Mouse (Mus musculus): ENCODE results near the gene Hnrnpr. TPM values are rescaled to one million over a fixed set of nuclear protein-coding genes. Genes with fewer than 3 reads are reported as not detected.

The Hnrnpr gene
- total RNA-seq, 1 experiment: 73.4 TPM

DNA sequence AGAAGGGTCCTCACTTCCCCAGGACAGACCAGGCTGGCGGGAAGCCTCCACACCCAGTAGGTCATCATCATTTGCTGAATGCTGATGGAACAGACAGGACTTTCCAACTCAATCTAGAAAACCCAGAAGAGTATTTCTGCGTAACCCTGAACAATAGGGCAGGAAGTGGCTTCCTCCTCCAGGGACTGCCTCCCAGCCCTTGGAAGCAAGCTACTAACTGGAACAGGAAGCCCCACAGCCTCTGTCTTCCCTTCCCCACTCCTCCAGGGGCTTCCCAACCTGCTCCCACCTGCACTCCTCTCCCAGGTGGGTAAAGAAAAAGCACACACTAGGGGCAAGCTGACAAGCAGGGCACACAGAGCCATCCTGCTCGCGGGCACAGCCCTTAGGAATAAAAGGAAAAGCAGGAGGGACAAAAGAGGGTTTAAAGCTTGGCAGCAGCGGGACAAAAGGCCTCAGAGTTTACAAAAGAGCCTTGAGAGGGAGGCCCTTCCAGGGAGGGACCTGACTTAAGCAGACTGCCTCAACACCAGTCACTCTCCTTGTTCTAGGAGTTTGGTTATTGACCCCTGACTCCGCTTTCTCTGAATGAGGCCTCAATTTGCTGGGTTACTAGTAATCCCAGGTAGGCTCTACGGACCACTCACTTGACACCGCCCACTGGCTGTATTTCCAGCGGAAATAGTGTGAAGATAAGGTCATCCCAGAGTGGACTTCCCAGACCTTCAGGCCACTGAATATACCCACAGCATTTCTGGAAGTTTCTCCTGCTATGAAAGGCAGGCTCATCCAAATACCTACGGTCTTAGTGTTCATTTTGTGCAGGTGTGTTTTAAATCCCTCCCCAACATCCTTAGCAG, 27.9 kb upstream of the Hnrnpr start:
- no peaks in the 10 kb centered on the region for H3K36me3 ChIP-seq (ENCODE audit: control insufficient read depth, insufficient read depth, low read length, poor library complexity, severe bottlenecking)
- no peak for DNase-seq (ENCODE audit: low read depth, low spot score)
- TF ChIP-seq CHD2 (IDR thresholded peaks at IDR 0.05; ENCODE audit: low read depth, low read length): no peak
- TF ChIP-seq MAFK (IDR thresholded peaks at IDR 0.05; ENCODE audit: insufficient read depth, low read depth, low read length): no peak
- no peak for TF ChIP-seq ZNF384 (IDR thresholded peaks at IDR 0.05; ENCODE audit: low read depth, low read length)
- TF ChIP-seq HCFC1 (IDR thresholded peaks at IDR 0.05; ENCODE audit: borderline replicate concordance, insufficient read depth, low read length): no peak
- TF ChIP-seq ZC3H11A (IDR thresholded peaks at IDR 0.05; ENCODE audit: borderline replicate concordance, low read depth, low read length): no peak
- H3K9me3 ChIP-seq (ENCODE audit: control insufficient read depth, insufficient read depth, low read depth, low read length): no peaks in the 10 kb centered on the region
- no peak overlapping the region for H3K4me3 ChIP-seq (ENCODE audit: insufficient read depth in 1 of 2, low read depth in 1 of 2, low read length in 2 of 2, poor library complexity in 1 of 2, severe bottlenecking in 1 of 2)
- H3K27ac ChIP-seq (ENCODE audit: insufficient read depth, low read depth, low read length, poor library complexity, severe bottlenecking): no peak overlapping the region
- H3K9ac ChIP-seq (ENCODE audit: insufficient read depth, low read depth, low read length, poor library complexity, severe bottlenecking): no peak overlapping the region
- in situ Hi-C loops (cut with MboI; ENCODE audit: low sequenced_read_pairs in 2 of 2, unreplicated experiment in 2 of 2): no loop called here
- peaks cover 0 to 6% of the 10 kb centered on the region in 2 experiments; a peak in 2 of 4 replicates for H3K4me1 ChIP-seq (ENCODE audit: control insufficient read depth in 2 of 2, insufficient read depth in 2 of 2, low read length in 2 of 2, poor library complexity in 1 of 2)

GRCm38 (mm10) chr4:136283783-136284182, 27.0 kb upstream of the Hnrnpr start:
- H3K4me1 ChIP-seq (ENCODE audit: control insufficient read depth in 2 of 2, insufficient read depth in 2 of 2, low read length in 2 of 2, poor library complexity in 1 of 2): peaks cover 0 to 6% of the 10 kb centered on the region in 2 experiments; a peak in 2 of 4 replicates
- no peak for DNase-seq (ENCODE audit: low read depth, low spot score)

GRCm38 (mm10) chr4:136284455-136284854, 26.3 kb upstream of the Hnrnpr start, which contains the start of gene Zfp46:
Zfp46 (plus strand) TSS chr4:136284683.
- no peak for DNase-seq (ENCODE audit: low read depth, low spot score)
- TF ChIP-seq ZC3H11A (IDR thresholded peaks at IDR 0.05; ENCODE audit: borderline replicate concordance, low read depth, low read length) (no peak), CHD2 (IDR thresholded peaks at IDR 0.05; ENCODE audit: low read depth, low read length) (no peak), ZNF384 (IDR thresholded peaks at IDR 0.05; ENCODE audit: low read depth, low read length) (no peak), MAFK (IDR thresholded peaks at IDR 0.05; ENCODE audit: insufficient read depth, low read depth, low read length) (no peak), HCFC1 (IDR thresholded peaks at IDR 0.05; ENCODE audit: borderline replicate concordance, insufficient read depth, low read length) (no peak)
- peak within 1 kb of the TSS; percentile 23; the same call in 1 of the 2 replicates for H3K27ac ChIP-seq (ENCODE audit: insufficient read depth, low read depth, low read length, poor library complexity, severe bottlenecking)
- no peaks in the 10 kb centered on the region for H3K9me3 ChIP-seq (ENCODE audit: control insufficient read depth, insufficient read depth, low read depth, low read length)
- H3K4me3 ChIP-seq (ENCODE audit: insufficient read depth in 1 of 2, low read depth in 1 of 2, low read length in 2 of 2, poor library complexity in 1 of 2, severe bottlenecking in 1 of 2): peak within 1 kb of the TSS; percentile 74 to 95
- in situ Hi-C loops (cut with MboI; ENCODE audit: low sequenced_read_pairs in 2 of 2, unreplicated experiment in 2 of 2): no loop called here
- peak within 1 kb of the TSS; percentile 77; the same call in 1 of the 2 replicates for H3K9ac ChIP-seq (ENCODE audit: insufficient read depth, low read depth, low read length, poor library complexity, severe bottlenecking)
- H3K36me3 ChIP-seq (ENCODE audit: control insufficient read depth, insufficient read depth, low read length, poor library complexity, severe bottlenecking): no peaks in the 10 kb centered on the region
- H3K4me1 ChIP-seq (ENCODE audit: control insufficient read depth in 2 of 2, insufficient read depth in 2 of 2, low read length in 2 of 2, poor library complexity in 1 of 2): peaks cover 0 to 6% of the 10 kb centered on the region in 2 experiments; a peak in 2 of 4 replicates

More at GRCm38 (mm10) chr4:136283783-136284182, 27.0 kb upstream of the Hnrnpr start:
- no peaks in the 10 kb centered on the region for H3K9me3 ChIP-seq (ENCODE audit: control insufficient read depth, insufficient read depth, low read depth, low read length)
- TF ChIP-seq CHD2 (IDR thresholded peaks at IDR 0.05; ENCODE audit: low read depth, low read length) (no peak), HCFC1 (IDR thresholded peaks at IDR 0.05; ENCODE audit: borderline replicate concordance, insufficient read depth, low read length) (no peak), ZC3H11A (IDR thresholded peaks at IDR 0.05; ENCODE audit: borderline replicate concordance, low read depth, low read length) (no peak), MAFK (IDR thresholded peaks at IDR 0.05; ENCODE audit: insufficient read depth, low read depth, low read length) (no peak), ZNF384 (IDR thresholded peaks at IDR 0.05; ENCODE audit: low read depth, low read length) (no peak)
- H3K27ac ChIP-seq (ENCODE audit: insufficient read depth, low read depth, low read length, poor library complexity, severe bottlenecking): no peak overlapping the region
- H3K4me3 ChIP-seq (ENCODE audit: insufficient read depth in 1 of 2, low read depth in 1 of 2, low read length in 2 of 2, poor library complexity in 1 of 2, severe bottlenecking in 1 of 2): no peak overlapping the region
- in situ Hi-C loops (cut with MboI; ENCODE audit: low sequenced_read_pairs in 2 of 2, unreplicated experiment in 2 of 2): no loop called here
- H3K36me3 ChIP-seq (ENCODE audit: control insufficient read depth, insufficient read depth, low read length, poor library complexity, severe bottlenecking): no peaks in the 10 kb centered on the region
- H3K9ac ChIP-seq (ENCODE audit: insufficient read depth, low read depth, low read length, poor library complexity, severe bottlenecking): no peak overlapping the region

GRCm38 (mm10) chr4:136284891-136285290, 25.9 kb upstream of the Hnrnpr start:
- TF ChIP-seq ZC3H11A (IDR thresholded peaks at IDR 0.05; ENCODE audit: borderline replicate concordance, low read depth, low read length): no peak
- TF ChIP-seq HCFC1 (IDR thresholded peaks at IDR 0.05; ENCODE audit: borderline replicate concordance, insufficient read depth, low read length): no peak
- TF ChIP-seq CHD2 (IDR thresholded peaks at IDR 0.05; ENCODE audit: low read depth, low read length): no peak
- no peak for TF ChIP-seq ZNF384 (IDR thresholded peaks at IDR 0.05; ENCODE audit: low read depth, low read length)
- no peak for TF ChIP-seq MAFK (IDR thresholded peaks at IDR 0.05; ENCODE audit: insufficient read depth, low read depth, low read length)
- Histone ChIP-seq H3K36me3 (ENCODE audit: control insufficient read depth, insufficient read depth, low read length, poor library complexity, severe bottlenecking) (no peaks in the 10 kb centered on the region), H3K9ac (ENCODE audit: insufficient read depth, low read depth, low read length, poor library complexity, severe bottlenecking) (peak overlapping the region; percentile 19; the same call in 1 of the 2 replicates), H3K9me3 (ENCODE audit: control insufficient read depth, insufficient read depth, low read depth, low read length) (no peaks in the 10 kb centered on the region), H3K4me1 (ENCODE audit: control insufficient read depth in 2 of 2, insufficient read depth in 2 of 2, low read length in 2 of 2, poor library complexity in 1 of 2) (peaks cover 0 to 6% of the 10 kb centered on the region in 2 experiments; a peak in 2 of 4 replicates), H3K27ac (ENCODE audit: insufficient read depth, low read depth, low read length, poor library complexity, severe bottlenecking) (no peak overlapping the region), H3K4me3 (ENCODE audit: insufficient read depth in 1 of 2, low read depth in 1 of 2, low read length in 2 of 2, poor library complexity in 1 of 2, severe bottlenecking in 1 of 2) (peak overlapping the region; percentile 32 to 95; a peak in 3 of 4 replicates)
- in situ Hi-C loops (cut with MboI; ENCODE audit: low sequenced_read_pairs in 2 of 2, unreplicated experiment in 2 of 2): no loop called here
- no peak for DNase-seq (ENCODE audit: low read depth, low spot score)
